Comparison of ENCODE assay signal across 28 mouse cellular contexts in genomic region chr9:122389287-122389920, GRCm38 (mm10). TPM values are rescaled to one million over a fixed set of nuclear protein-coding genes. Genes with fewer than 3 reads are reported as not detected.
DNase-seq lines count a peak whose midpoint lies in the region; ATAC-seq and TF ChIP-seq lines count a peak whose summit lies in the region.
"Had no signal": no experiment of that assay in that cellular context is flagged by ENCODE, and none has a peak within 500 bp of the region (broad histone marks: within the 10 kb centered on the region; RNA-seq: fewer than 3 reads in every experiment).

No protein-coding gene starts in this region.

- H3K27me3 ChIP-seq in liver, postnatal 0 days (ENCODE audit: insufficient read depth, low read length): no peaks in the 10 kb centered on the region
- H3K27me3 ChIP-seq in liver, embryonic 11.5 days (replicated peaks; ENCODE audit: control insufficient read depth, insufficient read depth, low read length): no peaks in the 10 kb centered on the region
- no peaks in the 10 kb centered on the region for H3K27me3 ChIP-seq in intestine, embryonic 16.5 days (replicated peaks; ENCODE audit: control insufficient read depth, insufficient read depth, low read length)
- no peaks in the 10 kb centered on the region for H3K27me3 ChIP-seq in hindbrain, embryonic 16.5 days (replicated peaks; ENCODE audit: control insufficient read depth, insufficient read depth, low read length)
- H3K27me3 ChIP-seq: CH12.LX; embryonic facial prominence, embryonic 13.5 days; embryonic facial prominence, embryonic 15.5 days; forebrain, embryonic 12.5 days had no signal

- no peak overlapping the region for H3K9ac ChIP-seq in liver, postnatal 0 days (replicated peaks)
- H3K9ac ChIP-seq in liver, embryonic 11.5 days (ENCODE audit: low read depth, low read length): no peak overlapping the region
- H3K9ac ChIP-seq in intestine, embryonic 16.5 days (ENCODE audit: low read depth, low read length): no peak overlapping the region
- H3K9ac ChIP-seq in hindbrain, embryonic 16.5 days (ENCODE audit: low read depth, low read length): no peak overlapping the region
- H3K9ac ChIP-seq: embryonic facial prominence, embryonic 13.5 days; embryonic facial prominence, embryonic 15.5 days; forebrain, embryonic 12.5 days had no signal

- H3K4me2 ChIP-seq in liver, postnatal 0 days (ENCODE audit: low read depth, low read length): no peak overlapping the region
- H3K4me2 ChIP-seq in liver, embryonic 11.5 days: no peak overlapping the region
- H3K4me2 ChIP-seq in intestine, embryonic 16.5 days (ENCODE audit: low read depth, low read length): no peak overlapping the region
- H3K4me2 ChIP-seq in hindbrain, embryonic 16.5 days (ENCODE audit: low read length): no peak overlapping the region
- H3K4me2 ChIP-seq: embryonic facial prominence, embryonic 13.5 days; embryonic facial prominence, embryonic 15.5 days; forebrain, embryonic 12.5 days had no signal

- intact Hi-C loops in heart, postnatal 10 days (cut with DNase I): no loop called here
- intact Hi-C loops in left cerebral cortex, postnatal 10 days (cut with DNase I): no loop called here

- H3K27ac ChIP-seq in liver, postnatal 0 days (ENCODE audit: low read depth): peak overlapping the region; percentile 30; the same call in 1 of the 2 replicates
- no peak overlapping the region for H3K27ac ChIP-seq in liver, embryonic 11.5 days (ENCODE audit: low read depth, low read length)
- no peak overlapping the region for H3K27ac ChIP-seq in intestine, embryonic 16.5 days (ENCODE audit: low read length)
- H3K27ac ChIP-seq in hindbrain, embryonic 16.5 days (ENCODE audit: low read depth, low read length): no peak overlapping the region
- H3K27ac ChIP-seq: embryonic facial prominence, embryonic 13.5 days; embryonic facial prominence, embryonic 15.5 days; forebrain, embryonic 10.5 days; forebrain, embryonic 12.5 days had no signal

- DNase-seq in heart, adult 11 months: peak; percentile 50
- no peak for DNase-seq in heart, postnatal 10 days
- no peak for DNase-seq in liver, postnatal 0 days
- no peak for DNase-seq in liver, embryonic 11.5 days (ENCODE audit: low spot score)
- peak; percentile 34 for DNase-seq in yolk sac, embryonic 10.5 days (ENCODE audit: low spot score)
- no peak for DNase-seq in left cerebral cortex, postnatal 10 days (ENCODE audit: extremely low spot score in 1 of 2, low spot score in 2 of 2)
- DNase-seq: adrenal gland, adult 2 months; adrenal gland, postnatal 10 days; adrenal gland, postnatal 25 days; B cell, adult 2 months; cerebellum, adult 11 months; cerebellum, adult 18-20 months; cerebellum, adult 8-10 months; cerebellum, adult 9-11 months; cerebellum, postnatal 14 days; cerebellum, postnatal 36 days; embryo, embryonic 11 days had no signal

- H3K4me3 ChIP-seq in liver, postnatal 0 days (ENCODE audit: low read depth, low read length): no peak overlapping the region
- H3K4me3 ChIP-seq in liver, embryonic 11.5 days (ENCODE audit: low read depth, low read length): no peak overlapping the region
- no peak overlapping the region for H3K4me3 ChIP-seq in intestine, embryonic 16.5 days (ENCODE audit: low read length)
- no peak overlapping the region for H3K4me3 ChIP-seq in hindbrain, embryonic 16.5 days (ENCODE audit: low read length)
- H3K4me3 ChIP-seq: embryonic facial prominence, embryonic 13.5 days; embryonic facial prominence, embryonic 15.5 days; erythroblast, embryonic 14.5 days; forebrain, embryonic 10.5 days; forebrain, embryonic 12.5 days had no signal

- ATAC-seq in liver, postnatal 0 days: no peak
- no peak for ATAC-seq in liver, embryonic 11.5 days (replicated peaks; ENCODE audit: low FRiP score)
- peak; percentile 77 for ATAC-seq in intestine, embryonic 16.5 days
- ATAC-seq in hindbrain, embryonic 16.5 days: no peak
- ATAC-seq: CD4-positive, CD25-positive, alpha-beta regulatory T cell, adult 4 months; forebrain, embryonic 14.5 days had no signal

- H3K4me1 ChIP-seq in liver, postnatal 0 days (ENCODE audit: insufficient read depth): peaks cover 9% of the 10 kb centered on the region; the same call in 1 of the 2 replicates
- no peaks in the 10 kb centered on the region for H3K4me1 ChIP-seq in liver, embryonic 11.5 days (replicated peaks; ENCODE audit: control insufficient read depth, insufficient read depth, low read length)
- H3K4me1 ChIP-seq in intestine, embryonic 16.5 days (ENCODE audit: control insufficient read depth, insufficient read depth, low read length): no peaks in the 10 kb centered on the region
- H3K4me1 ChIP-seq in hindbrain, embryonic 16.5 days (ENCODE audit: control insufficient read depth, insufficient read depth, low read depth, low read length): no peaks in the 10 kb centered on the region
- H3K4me1 ChIP-seq: embryonic facial prominence, embryonic 13.5 days; embryonic facial prominence, embryonic 15.5 days; forebrain, embryonic 10.5 days; forebrain, embryonic 12.5 days had no signal

- WGBS in liver, postnatal 0 days (ENCODE audit: insufficient replicate concordance): 65% methylated on average over 5 of the region's 5 CpGs
- 66% methylated on average over 5 of the region's 5 CpGs for WGBS in liver, embryonic 11.5 days
- WGBS in intestine, embryonic 16.5 days: 65% methylated on average over 5 of the region's 5 CpGs
- WGBS in hindbrain, embryonic 16.5 days: 90% methylated on average over 5 of the region's 5 CpGs

- no peak for TF ChIP-seq EP300 in liver, postnatal 0 days (IDR thresholded peaks at IDR 0.05; ENCODE audit: low read depth)

- peaks cover 10% of the 10 kb centered on the region for H3K36me3 ChIP-seq in liver, postnatal 0 days (replicated peaks; ENCODE audit: insufficient read depth, low read length)
- H3K36me3 ChIP-seq in liver, embryonic 11.5 days (ENCODE audit: control insufficient read depth, insufficient read depth, low read length): no peaks in the 10 kb centered on the region
- no peaks in the 10 kb centered on the region for H3K36me3 ChIP-seq in intestine, embryonic 16.5 days (ENCODE audit: control insufficient read depth, insufficient read depth, low read length)
- H3K36me3 ChIP-seq in hindbrain, embryonic 16.5 days (ENCODE audit: control insufficient read depth, insufficient read depth, low read length): no peaks in the 10 kb centered on the region
- H3K36me3 ChIP-seq: embryonic facial prominence, embryonic 13.5 days; embryonic facial prominence, embryonic 15.5 days; forebrain, embryonic 10.5 days; forebrain, embryonic 12.5 days had no signal

- H3K9me3 ChIP-seq in liver, postnatal 0 days (ENCODE audit: low read length): no peaks in the 10 kb centered on the region
- no peaks in the 10 kb centered on the region for H3K9me3 ChIP-seq in liver, embryonic 11.5 days (ENCODE audit: control insufficient read depth, low read length)
- no peaks in the 10 kb centered on the region for H3K9me3 ChIP-seq in intestine, embryonic 16.5 days (ENCODE audit: control insufficient read depth, low read length)
- H3K9me3 ChIP-seq in hindbrain, embryonic 16.5 days (ENCODE audit: control insufficient read depth, low read length): no peaks in the 10 kb centered on the region
- H3K9me3 ChIP-seq: embryonic facial prominence, embryonic 13.5 days; embryonic facial prominence, embryonic 15.5 days; forebrain, embryonic 10.5 days; forebrain, embryonic 12.5 days; G1E had no signal

- no peak for TF ChIP-seq CTCF in liver, postnatal 0 days (IDR thresholded peaks at IDR 0.05; ENCODE audit: low read depth)

RNA-seq across cellular contexts. Expression of gene Abhd5, which starts 38.0 kb away (rescaled TPM):
- total RNA-seq in heart, postnatal 10 days (2021): 10 to 100 TPM; 53.8 to 56.8 TPM
- polyA plus RNA-seq in liver, postnatal 0 days (2015; fragmentation: Nextera tagmentation; extraction: Ambion mirVana): 22.3 and 25.4 TPM in 2 replicates
- 22.1 and 24.2 TPM in 2 replicates for polyA plus RNA-seq in liver, embryonic 11.5 days (2014; fragmentation: Nextera tagmentation; extraction: Ambion mirVana)
- polyA plus RNA-seq in intestine, embryonic 16.5 days (2015; fragmentation: Nextera tagmentation; extraction: Ambion mirVana): 17.9 and 20.8 TPM in 2 replicates
- 10 to 100 TPM; 31.3 to 37.0 TPM for total RNA-seq in left cerebral cortex, postnatal 10 days (2021)
- 27.0 and 29.7 TPM in 2 replicates for polyA plus RNA-seq in hindbrain, embryonic 16.5 days (2015; fragmentation: Nextera tagmentation; extraction: Ambion mirVana)

Comparison
In these comparisons a context has a peak if more than half of its experiments do, and no peak if none do; other contexts are left out.
1. DNase-seq: peak in heart, adult 11 months (single experiment) and yolk sac, embryonic 10.5 days (single experiment); none in heart, postnatal 10 days (0 of 2), liver, postnatal 0 days (single experiment), liver, embryonic 11.5 days (single experiment) and left cerebral cortex, postnatal 10 days (0 of 2).